Mouse (Mus musculus) kidney, adult 2 months (tissue): ENCODE results near the gene Pxdn.

Experiments used
- CTCF ChIP-seq: fragments of 200-500 bp; conservative IDR thresholded peaks from 2 replicates; pipeline ENCODE4 v1.5.1; 2011; ENCODE audit warnings: low read depth, mild to moderate bottlenecking, control low read depth, low read length, moderate library complexity, mixed read lengths; ENCODE audit not compliant: insufficient read depth, insufficient read length
- POLR2A ChIP-seq: fragments of 200-500 bp; IDR thresholded peaks from one replicate; pipeline ENCODE4 v1.6.1; 2011; ENCODE audit warnings: low read depth, low read length, control low read depth

DNA sequence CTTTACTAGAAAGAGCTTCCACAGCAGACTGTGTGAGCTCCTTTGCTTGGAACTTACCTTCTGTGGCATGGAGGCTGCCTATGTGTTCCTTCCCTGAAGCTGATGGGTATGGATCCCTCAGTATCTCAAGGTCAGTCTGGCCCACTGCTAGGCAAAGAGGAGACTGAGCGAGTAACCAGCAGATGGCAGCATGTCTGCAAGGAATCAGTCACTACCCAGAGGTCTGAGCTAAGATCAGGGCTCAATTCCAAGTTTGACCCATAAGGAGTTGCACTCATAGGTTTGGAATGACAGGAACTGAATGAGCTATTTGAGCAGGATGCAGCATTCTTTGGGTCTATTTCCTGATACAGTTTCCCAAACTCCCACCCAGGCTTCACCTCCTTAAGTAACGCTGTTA, 30.4 kb upstream of the Pxdn start:
- TF ChIP-seq CTCF: peak; percentile 69; the same call in 1 of the 2 replicates
- TF ChIP-seq POLR2A: no peak
